Comparison of ENCODE assay signal across 29 mouse cellular contexts in the genomic region with DNA sequence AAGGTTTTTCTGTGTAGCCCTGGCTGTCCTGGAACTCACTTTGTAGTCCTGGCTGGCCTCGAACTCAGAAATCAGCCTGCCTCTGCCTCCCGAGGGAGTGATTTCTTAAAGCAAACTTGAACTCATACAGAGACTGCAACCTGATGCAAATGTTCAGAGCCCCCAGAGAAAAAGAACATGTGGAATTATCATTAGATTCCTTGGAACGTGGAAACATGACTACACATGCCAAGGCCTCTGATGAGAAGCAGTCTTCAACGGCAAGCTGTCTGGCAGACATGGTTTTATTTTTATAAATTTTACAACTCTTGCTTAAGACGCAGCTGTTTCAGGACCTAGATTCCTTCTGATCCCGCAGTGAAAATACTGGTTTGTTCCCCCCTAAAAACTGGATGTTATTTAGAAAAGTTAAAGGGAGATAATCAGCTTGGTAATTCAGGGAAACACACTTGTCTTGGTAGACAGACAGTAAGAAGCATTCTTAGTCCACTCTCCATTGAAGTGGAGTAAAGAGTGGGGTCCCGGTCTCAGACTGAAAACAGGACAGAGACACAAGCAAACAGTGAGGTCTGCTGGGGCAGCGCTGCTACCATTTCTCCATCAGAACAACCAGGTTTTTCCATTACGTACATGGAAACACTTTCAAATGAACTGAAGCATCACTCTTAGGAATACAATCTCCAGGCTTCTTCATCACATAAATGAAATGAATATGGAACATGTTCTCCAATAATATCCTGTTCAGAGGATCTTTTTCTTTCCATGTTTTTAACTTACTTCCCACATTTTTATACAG.
DNase-seq lines count a peak whose midpoint lies in the region; ATAC-seq and TF ChIP-seq lines count a peak whose summit lies in the region.
"Had no signal": no experiment of that assay in that cellular context is flagged by ENCODE, and none has a peak within 500 bp of the region (broad histone marks: within the 10 kb centered on the region; RNA-seq: fewer than 3 reads in every experiment).

No protein-coding gene starts in this region.

- TF ChIP-seq POLR2A in limb, embryonic 14.5 days (IDR thresholded peaks at IDR 0.05; ENCODE audit: borderline replicate concordance, extremely low read depth, insufficient read depth, insufficient read length), result no peak

- H3K4me1 ChIP-seq in heart, embryonic 12.5 days (replicated peaks), result peaks cover 2% of the 10 kb centered on the region
- H3K4me1 ChIP-seq in limb, embryonic 14.5 days (ENCODE audit: control insufficient read depth, insufficient read depth, low read length), result peaks cover 7% of the 10 kb centered on the region; the same call in 1 of the 2 replicates
- H3K4me1 ChIP-seq: forebrain, embryonic 10.5 days; forebrain, embryonic 15.5 days; liver, embryonic 12.5 days; stomach, embryonic 15.5 days had no signal

- DNase-seq in gastrocnemius, adult 18-20 months (ENCODE audit: low spot score), result peak; percentile 59
- DNase-seq in gastrocnemius, postnatal 10 days, result no peak
- peak; percentile 48 for DNase-seq in heart, adult 8-10 months (ENCODE audit: low spot score)
- DNase-seq in gastrocnemius, postnatal 14 days, result peak; percentile 11
- peak; percentile 85 for DNase-seq in limb, embryonic 14.5 days (ENCODE audit: low spot score)
- no peak for DNase-seq in kidney, postnatal 4 days
- DNase-seq: adrenal gland, adult 8-10 months; cerebellum, adult 2 months; cerebellum, postnatal 25 days; kidney, adult 9 months; kidney, postnatal 14 days; left cerebral cortex, postnatal 4 days; liver, postnatal 0 days; midbrain, embryonic 14.5 days; retina, postnatal 1 day; right cerebral cortex, postnatal 14 days; thymus, postnatal 14 days had no signal

- no peak overlapping the region for H3K4me2 ChIP-seq in heart, embryonic 12.5 days
- no peak overlapping the region for H3K4me2 ChIP-seq in limb, embryonic 14.5 days (replicated peaks; ENCODE audit: low read depth, low read length, severe bottlenecking)
- H3K4me2 ChIP-seq: forebrain, embryonic 15.5 days; hindbrain, embryonic 14.5 days; liver, embryonic 12.5 days; neural tube, embryonic 15.5 days; stomach, embryonic 15.5 days had no signal

- H3K9ac ChIP-seq in heart, embryonic 12.5 days, result no peak overlapping the region
- no peak overlapping the region for H3K9ac ChIP-seq in limb, embryonic 14.5 days (ENCODE audit: low read depth, low read length, severe bottlenecking)
- H3K9ac ChIP-seq: forebrain, embryonic 15.5 days; hindbrain, embryonic 14.5 days; liver, embryonic 12.5 days; liver, postnatal 0 days; neural tube, embryonic 15.5 days; stomach, embryonic 15.5 days had no signal

- no peaks in the 10 kb centered on the region for H3K36me3 ChIP-seq in heart, embryonic 12.5 days
- no peaks in the 10 kb centered on the region for H3K36me3 ChIP-seq in limb, embryonic 14.5 days (ENCODE audit: control insufficient read depth, insufficient read depth, low read length)
- H3K36me3 ChIP-seq: forebrain, embryonic 10.5 days; forebrain, embryonic 15.5 days; G1E; liver, embryonic 12.5 days; neural tube, embryonic 15.5 days; stomach, embryonic 15.5 days had no signal

- ATAC-seq in heart, embryonic 12.5 days (ENCODE audit: insufficient number of reproducible peaks, low FRiP score), result no peak
- ATAC-seq in limb, embryonic 14.5 days (ENCODE audit: low FRiP score, low read depth), result peak; percentile 82
- no peak for ATAC-seq in megakaryocyte progenitor cell, adult 5-6 weeks (replicated peaks; ENCODE audit: poor library complexity)
- ATAC-seq: forebrain, embryonic 15.5 days; intestine, postnatal 0 days; liver, embryonic 12.5 days; liver, postnatal 0 days had no signal

- intact Hi-C loops in gastrocnemius, postnatal 14 days (cut with DNase I; ENCODE audit: low total_unique reads), result no loop called here

- no peaks in the 10 kb centered on the region for H3K27me3 ChIP-seq in heart, embryonic 12.5 days (replicated peaks)
- no peaks in the 10 kb centered on the region for H3K27me3 ChIP-seq in limb, embryonic 14.5 days (ENCODE audit: control insufficient read depth, insufficient read depth, low read length)
- H3K27me3 ChIP-seq: forebrain, embryonic 15.5 days; liver, embryonic 12.5 days; neural tube, embryonic 15.5 days; stomach, embryonic 15.5 days had no signal

- no peaks in the 10 kb centered on the region for H3K9me3 ChIP-seq in heart, embryonic 12.5 days (replicated peaks)
- no peaks in the 10 kb centered on the region for H3K9me3 ChIP-seq in limb, embryonic 14.5 days (ENCODE audit: control insufficient read depth, low read length)
- H3K9me3 ChIP-seq: forebrain, embryonic 10.5 days; forebrain, embryonic 15.5 days; G1E; liver, embryonic 12.5 days; neural tube, embryonic 15.5 days; stomach, embryonic 15.5 days had no signal

- 72% methylated on average over 9 of the region's 9 CpGs for WGBS in heart, embryonic 12.5 days
- 41% methylated on average over 9 of the region's 9 CpGs for WGBS in limb, embryonic 14.5 days

- H3K27ac ChIP-seq in heart, embryonic 12.5 days (ENCODE audit: poor library complexity, severe bottlenecking), result no peak overlapping the region
- H3K27ac ChIP-seq in limb, embryonic 14.5 days (replicated peaks; ENCODE audit: low read depth, low read length), result peak overlapping the region; percentile 78
- H3K27ac ChIP-seq: forebrain, embryonic 10.5 days; forebrain, embryonic 15.5 days; hindbrain, embryonic 14.5 days; layer of hippocampus, adult 2 months; liver, embryonic 12.5 days; macrophage; neural tube, embryonic 15.5 days; stomach, embryonic 15.5 days had no signal

- no peak overlapping the region for H3K4me3 ChIP-seq in heart, embryonic 12.5 days
- no peak overlapping the region for H3K4me3 ChIP-seq in limb, embryonic 14.5 days (replicated peaks; ENCODE audit: low read length)
- H3K4me3 ChIP-seq: forebrain, embryonic 10.5 days; forebrain, embryonic 15.5 days; layer of hippocampus, adult 2 months; liver, embryonic 12.5 days; neural tube, embryonic 15.5 days; stomach, embryonic 15.5 days had no signal

Comparison
In these comparisons a context has a peak if more than half of its experiments do, and no peak if none do; other contexts are left out.
1. DNase-seq: peak in gastrocnemius, adult 18-20 months (single experiment), heart, adult 8-10 months (single experiment), gastrocnemius, postnatal 14 days (single experiment) and limb, embryonic 14.5 days (single experiment); none in gastrocnemius, postnatal 10 days (single experiment) and kidney, postnatal 4 days (0 of 2).